Mouse (Mus musculus) cerebellum, adult 18-20 months (tissue): ENCODE measurements around the gene Cacna2d4.
A peak's percentile ranks its signal among the peaks of the same experiment; 100 is the strongest.

Source experiments
- DNase-seq, 2 experiments: peaks; one replicate each; pipeline ENCODE4 v3.0.0; 2021

Cacna2d4 gene

DNA sequence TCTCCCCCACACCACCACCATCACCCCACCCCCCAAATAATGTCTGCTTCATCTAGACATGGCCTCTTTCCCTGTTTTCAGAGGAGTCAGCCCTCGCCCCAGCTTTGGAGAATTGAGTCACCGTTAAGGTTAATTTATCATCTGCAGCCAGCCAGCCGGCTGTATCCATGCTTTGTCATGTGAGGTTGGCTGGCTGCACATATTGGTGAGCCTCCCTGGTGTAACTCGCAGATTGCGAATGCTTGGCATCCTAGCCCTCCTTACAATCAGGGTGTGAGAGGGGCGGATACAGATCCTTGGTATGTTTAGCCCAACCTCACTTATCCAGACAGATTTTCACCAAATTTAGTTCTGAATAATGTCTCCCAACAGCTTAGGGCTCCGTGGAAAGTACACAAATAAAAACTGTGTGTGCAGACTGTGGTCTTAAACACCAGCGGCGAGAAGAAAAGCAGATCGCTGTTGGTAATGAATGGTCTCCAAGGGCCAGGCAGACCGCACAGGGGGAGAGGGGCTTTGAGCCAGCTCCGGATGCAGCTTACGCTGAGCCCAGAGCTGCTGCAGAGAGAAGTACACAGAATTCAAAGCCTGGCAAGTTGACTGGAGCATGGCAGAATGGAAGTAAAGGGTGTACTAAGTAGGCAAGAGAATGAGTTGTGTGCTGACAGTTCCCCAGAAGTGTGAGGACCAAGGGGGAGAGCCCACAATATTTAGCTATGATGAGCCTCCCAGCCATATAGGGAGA, 11.7 kb upstream of the Cacna2d4 start:
- DNase-seq: no peak

DNA sequence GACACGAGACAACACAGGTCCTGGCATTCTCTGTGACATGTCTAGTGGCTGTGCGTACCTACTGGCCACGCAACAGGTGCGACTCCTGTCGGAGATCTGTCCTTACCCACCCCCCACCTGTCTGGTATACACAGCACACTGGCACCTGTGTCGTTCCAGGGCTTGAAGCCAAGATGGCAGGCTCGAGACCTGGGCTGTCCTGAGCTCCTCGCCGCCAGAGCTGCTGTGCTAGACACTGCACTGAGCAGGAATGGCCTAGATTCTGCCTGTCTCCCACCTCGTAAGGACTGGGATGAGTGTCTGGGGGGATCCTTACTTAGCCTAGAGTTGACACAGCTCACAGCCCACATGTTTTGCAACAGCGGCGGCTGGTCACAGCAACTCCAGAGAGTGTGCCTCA, 11.1 kb upstream of the Cacna2d4 start:
- peak in 1 of 2 experiments; percentile 43 for DNase-seq

DNA sequence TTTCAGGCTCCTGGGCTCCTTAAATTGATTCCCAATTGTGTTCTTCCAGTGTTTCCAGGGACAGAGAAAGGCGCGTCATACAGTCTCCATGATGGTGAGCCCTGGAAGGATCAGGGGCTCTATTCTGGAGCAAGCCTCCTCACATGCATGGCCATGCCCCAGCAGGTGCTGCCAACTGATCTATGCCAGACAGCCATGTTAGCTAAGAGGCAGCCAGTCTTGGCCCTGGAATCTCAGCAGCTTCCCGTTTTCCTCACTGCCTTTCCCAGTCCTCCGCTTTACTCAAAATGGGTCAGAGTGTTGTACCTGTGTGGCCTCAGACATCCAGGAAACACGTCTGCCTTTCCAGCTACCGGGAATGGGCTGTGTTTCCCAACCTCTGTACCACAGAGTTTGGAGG, 10.6 kb upstream of the Cacna2d4 start:
- no peak for DNase-seq

DNA sequence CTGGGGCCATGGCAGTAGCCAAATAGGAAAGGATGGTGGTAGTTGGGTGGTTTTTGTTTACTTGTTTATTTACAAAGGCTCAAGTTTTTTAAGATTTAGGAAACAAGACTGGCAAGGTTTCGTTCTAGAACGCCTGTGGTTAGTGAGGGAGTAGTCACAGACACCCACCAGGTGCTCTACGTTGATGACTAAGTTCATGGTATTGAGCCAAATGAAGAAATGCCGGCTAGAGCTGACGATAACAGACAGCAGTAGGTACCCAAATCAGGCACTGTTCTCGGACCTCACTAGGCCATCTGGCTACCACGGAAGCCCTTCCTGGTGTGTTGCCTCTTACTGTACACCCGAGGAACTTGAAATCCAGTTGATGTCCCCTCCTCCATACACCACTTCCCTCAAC, 9.3 kb upstream of the Cacna2d4 start:
- DNase-seq: no peak

DNA sequence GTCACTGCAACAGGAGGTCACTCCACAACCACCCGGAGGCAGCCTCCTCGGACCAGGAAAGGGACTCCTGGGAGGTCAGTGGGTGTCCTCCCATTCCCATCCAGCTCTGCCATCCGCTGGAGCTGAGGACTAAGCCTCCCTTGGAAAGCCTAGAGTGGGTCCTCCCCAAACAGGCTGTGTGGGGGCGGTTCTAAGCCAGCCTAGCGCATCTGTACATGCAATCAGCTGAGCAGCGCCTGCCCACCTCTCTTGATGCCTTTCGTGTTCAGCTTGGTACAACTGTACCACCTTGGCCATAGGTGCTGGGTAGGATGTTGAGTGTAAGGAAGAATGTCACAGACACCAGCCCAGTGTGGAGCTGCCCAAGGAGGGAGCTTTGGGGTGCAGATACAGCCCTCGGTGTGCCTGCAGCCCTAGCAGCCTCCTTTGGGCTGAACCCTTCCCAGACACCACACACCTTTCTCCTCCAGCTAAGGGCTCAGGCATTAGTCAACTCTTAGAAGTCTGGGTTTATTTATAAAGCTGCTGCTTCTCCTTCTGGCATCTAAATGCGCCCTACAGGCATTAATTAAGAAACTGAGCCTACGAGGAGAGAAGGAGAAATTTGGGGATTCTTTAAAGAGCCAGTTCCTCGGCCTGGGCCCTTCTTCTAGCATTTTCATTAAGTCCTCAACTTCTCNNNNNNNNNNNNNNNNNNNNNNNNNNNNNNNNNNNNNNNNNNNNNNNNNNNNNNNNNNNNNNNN, 7.3 kb upstream of the Cacna2d4 start:
- DNase-seq: no peak

DNA sequence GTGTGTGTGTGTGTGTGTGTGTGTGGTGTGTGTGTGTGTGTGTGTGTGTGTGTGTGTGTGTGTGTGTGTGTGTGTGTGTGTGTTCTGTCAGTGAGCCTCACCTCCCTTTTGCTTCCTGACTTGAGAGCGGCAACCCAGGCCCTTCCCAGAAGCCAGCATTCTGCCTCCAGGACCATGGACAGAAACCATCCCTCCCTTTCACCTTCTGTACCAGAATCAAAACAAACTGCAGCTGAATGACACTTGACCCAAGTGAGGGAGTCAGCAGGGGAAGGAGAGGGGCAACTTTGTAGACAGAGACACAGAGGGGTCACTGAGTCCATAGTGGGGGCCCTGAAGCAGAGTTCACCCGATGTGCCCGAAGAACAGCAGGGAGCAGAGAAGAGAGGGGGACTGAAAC, 3.3 kb upstream of the Cacna2d4 start:
- DNase-seq: no peak

DNA sequence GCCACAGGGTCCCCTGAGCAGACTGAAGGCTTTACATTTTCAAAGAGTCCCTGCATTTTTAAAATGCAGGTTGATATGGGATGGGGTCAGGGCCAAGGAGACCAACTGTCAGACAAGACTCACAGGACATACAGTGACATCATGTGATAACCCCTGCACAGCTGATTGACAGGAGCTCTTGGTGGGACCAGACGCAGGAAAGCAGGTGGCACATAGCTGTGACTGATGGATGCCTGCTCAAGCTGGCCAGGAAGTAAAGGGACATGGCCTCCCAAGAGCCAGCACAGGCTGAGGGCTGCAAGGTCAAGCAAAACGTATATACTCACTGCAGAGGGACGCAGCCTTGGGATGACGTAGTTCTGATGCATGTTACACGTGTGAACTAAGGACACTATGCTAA, 885 bp upstream of the Cacna2d4 start:
- no peak for DNase-seq

DNA sequence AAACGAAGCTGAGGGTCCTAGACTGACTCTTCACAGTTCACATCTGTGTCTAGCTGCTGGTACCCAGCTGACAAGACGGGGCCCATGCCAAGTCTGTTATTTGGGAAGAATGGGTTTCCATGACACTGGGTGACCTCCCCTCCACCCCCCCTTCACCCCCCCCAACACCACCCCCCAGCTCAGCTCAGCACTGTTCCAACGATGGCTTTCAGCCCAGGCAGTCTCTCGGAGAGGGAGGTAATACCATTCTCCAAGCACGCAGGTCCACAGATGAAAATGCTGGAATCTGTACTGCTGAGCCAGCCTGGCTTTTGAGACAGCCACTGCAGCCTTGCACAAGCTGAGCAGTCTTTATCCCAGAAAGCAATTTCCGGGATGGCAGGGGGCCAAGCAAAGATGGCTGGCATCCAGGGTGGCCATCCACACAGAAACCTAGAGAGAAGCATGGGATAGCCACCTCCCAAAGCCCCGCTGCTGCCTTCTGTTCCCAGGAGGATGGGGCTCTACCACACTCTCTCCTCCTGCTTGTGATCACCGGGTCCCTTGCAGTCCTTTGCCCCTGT, 1.2 kb downstream of the Cacna2d4 start:
- DNase-seq: peak; percentile 80 to 84

DNA sequence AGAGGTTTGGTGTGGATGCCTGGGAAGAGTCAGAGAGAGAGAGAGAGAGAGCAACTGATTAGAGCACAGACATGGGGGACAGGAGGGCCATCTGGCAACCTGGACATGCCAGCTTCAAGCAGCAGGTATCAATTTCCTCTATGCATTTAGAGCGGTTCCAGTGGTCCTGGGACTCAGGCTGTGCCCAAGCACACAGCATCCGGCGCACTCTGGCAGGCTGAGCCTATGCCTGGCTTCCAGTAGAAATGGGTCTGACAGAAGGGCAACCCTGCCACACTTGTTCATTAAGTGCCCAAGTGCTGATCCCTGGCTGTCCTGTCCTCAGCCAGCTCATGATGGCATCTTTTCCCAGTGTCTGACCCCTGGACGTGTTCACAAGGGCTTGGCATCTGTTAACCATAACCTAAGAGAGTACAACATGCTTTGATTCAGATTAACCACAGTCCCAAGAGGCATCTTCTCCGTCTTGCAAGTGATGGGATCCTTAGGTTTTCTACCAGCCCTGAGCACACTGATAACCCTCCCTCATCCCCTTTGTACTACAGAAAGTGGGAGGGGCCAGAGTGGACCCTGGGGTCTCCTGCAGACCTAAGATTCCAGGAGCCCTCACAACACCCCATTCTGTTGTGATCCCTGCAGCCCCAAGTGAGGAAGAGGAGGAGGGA, 3.1 kb downstream of the Cacna2d4 start:
- DNase-seq: no peak

DNA sequence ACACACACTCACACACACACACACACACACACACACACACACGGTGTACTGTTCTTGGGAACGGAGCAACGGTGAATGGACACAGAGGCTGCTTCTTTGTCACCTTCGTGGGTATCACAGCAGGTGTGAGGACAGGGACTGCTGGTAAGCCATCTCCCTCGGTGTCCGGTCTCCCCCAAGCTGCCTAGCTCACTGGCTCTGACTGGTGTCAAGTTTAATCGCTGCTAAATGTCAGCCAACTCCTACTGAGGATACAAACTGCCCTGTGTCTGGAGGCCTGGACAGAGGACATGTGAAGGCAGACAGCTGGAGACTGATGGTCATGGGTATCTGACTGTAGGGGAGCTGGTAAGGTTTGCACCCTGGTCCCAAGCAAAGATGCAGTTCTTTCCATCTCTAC, 3.9 kb downstream of the Cacna2d4 start:
- no peak for DNase-seq

DNA sequence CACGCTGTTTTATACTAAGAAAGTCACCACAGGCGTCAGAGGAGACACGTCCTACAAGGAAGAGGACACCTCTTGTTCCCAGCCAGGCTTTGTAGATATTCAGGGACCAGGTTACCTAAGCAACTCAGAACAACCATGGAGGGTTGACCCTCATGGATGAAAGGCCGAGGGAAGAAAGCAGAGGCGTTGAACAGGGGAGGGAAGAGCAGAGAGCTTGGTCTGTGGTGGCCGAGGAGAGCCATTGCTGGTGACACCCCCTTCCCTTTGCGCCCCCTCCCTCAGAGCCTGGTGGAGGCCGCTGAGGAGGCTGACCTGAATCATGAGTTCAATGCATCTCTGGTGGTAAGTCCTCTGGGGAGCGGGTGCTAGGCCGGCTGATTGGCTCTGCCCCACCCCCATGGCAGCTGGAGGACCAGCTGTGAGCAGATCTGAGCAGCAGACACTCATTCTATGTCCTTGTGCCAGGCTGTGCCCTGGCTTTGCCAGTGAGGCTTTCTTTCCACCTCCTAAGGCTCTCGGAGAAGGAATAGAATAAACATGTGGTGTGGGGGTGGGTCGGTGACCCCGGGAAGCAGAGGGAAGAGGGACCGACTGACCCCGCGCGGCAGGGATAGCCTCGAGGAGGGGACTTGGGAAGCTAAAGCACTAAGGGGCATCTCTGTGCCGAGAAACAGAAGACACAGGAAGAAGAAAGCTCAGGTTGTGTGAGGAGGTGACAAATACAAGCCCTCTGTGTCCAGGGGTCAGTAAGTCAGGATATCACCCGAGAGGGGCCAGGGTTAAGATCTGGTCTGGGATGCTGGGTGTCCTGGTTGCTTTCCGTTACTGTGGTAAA, 4.8 kb downstream of the Cacna2d4 start:
- DNase-seq: no peak

DNA sequence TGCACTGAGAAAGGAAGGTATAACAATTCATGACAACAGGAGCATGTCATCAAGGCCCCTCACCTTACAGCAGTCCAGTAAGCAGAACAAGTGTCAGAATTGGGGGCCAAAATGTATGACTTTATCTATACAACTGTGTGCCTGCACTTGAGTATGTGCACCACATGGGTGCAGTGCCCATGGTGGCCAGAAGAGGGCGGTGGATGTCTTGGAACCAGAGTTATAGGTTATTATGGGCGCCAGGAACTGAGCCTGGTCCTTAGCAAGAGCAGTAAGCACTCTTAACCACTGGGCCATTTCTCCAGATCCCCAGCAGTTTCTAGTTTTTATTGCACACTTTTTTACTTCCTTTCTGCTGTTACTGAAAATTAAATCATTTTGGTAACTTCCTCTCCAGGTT, 9.8 kb downstream of the Cacna2d4 start:
- DNase-seq: no peak

DNA sequence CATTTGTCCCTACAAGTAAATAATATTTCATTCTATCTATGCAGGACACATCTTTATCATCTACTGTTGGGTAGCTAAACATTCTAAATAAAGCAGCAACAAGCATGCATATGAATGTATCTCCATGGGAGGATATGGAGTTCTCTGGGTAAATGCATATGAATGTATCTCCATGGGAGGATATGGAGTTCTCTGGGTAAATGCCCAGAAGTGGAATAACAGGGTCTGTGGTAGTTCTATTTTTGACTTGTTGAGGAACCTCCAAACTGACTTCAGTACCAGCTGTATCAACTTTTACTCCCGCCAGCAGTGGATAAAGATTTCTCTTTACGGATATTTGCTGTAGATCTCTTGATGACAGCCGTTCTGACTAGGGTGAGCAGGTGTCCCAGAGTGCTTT, 12.3 kb downstream of the Cacna2d4 start:
- no peak for DNase-seq

DNA sequence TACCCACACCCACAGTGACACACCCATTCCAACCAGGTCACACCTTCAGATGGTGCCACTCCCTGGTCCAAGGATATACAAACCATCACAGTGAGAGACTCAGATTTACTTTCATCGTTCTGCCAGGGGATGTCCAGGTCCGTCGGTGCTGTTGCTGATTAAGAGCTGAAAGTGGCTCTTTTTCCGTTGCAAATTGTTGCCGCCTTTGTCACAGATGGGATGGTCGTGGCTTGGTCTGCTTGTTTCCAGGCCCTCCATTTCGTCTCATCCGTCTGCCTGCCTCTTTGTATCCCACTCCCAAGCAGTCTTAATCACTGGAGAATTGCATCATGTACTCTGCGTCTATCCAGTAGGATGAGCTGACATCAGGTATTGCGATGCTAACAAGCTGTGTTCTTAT, 13.4 kb downstream of the Cacna2d4 start:
- no peak for DNase-seq

DNA sequence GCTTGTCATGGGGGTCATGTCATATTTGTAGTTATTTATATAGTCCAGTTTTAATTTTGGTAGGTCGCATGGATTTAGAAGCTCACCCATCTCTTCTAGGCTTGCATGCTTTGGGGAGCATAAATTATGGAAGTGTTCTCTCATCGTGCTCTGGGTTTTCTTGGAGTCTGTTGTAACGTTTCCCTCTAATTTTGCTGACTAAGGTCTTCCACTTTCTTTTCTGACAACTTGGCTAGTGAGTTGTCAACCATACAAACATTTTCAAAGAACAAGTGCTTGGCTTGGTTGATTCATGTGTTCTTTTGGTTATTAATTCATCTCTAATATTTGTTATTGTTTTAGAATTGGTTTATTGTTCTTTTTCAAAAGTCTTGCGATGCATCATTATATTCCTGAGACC, 15.4 kb downstream of the Cacna2d4 start:
- no peak for DNase-seq

DNA sequence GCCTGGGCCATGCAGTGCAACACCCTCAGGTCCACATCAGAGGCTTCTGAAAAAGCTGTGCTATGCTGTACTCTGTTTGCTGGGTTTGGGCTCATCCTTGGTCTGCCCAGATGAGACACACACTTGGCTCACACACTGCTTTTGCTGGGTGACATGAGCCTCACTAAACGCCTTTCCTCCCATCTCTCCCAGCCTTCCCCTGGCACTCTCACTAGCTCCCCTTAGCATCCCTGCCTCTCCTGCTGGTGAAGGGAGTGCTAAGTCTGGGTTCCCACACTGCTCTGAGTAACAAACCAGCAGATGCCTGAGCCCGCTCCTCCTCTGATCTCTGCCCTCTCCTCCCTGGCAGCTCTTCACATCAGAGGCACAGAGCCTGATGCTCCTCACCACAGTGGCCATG, 40.4 kb downstream of the Cacna2d4 start:
- DNase-seq: no peak

DNA sequence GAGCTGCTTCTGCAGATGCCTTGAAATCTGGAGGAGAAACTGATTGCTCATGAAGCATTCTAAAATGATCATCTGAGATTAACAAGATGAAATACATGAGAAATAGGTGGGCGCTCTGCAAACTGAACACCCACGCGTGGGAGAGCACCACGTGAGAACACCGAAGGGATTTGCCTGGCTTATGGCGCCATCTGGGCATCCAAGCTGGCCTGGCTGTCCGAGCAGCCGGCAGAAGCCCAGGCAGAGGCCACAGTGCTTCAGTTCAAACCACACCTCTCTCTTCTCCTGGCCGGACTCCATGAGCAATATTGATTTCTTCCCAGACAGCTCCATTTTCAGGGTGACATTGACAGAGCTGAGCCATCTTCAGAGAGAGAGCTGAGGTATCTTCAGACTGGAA, 44.4 kb downstream of the Cacna2d4 start:
- peak; percentile 76 to 82 for DNase-seq

DNA sequence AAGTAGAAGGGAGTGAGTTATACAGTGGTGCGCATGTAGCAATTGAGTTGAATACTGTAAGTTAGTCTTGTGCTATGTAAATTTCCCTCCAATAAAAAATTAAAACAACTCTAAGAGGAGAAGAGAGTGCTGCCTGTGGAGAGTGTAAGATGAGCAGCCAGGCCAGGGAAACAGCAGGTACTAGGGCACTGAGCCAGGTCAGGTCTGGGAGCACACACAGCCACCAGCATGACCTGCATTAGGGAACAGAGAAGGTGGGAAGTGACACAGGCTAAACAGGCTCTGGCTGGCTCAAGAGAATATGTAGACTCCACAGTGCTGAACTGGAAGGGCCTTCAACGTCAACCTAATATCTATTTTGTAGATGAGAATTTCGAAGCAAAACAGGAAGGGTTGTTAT, 65.0 kb downstream of the Cacna2d4 start:
- peak; percentile 85 to 90 for DNase-seq

DNA sequence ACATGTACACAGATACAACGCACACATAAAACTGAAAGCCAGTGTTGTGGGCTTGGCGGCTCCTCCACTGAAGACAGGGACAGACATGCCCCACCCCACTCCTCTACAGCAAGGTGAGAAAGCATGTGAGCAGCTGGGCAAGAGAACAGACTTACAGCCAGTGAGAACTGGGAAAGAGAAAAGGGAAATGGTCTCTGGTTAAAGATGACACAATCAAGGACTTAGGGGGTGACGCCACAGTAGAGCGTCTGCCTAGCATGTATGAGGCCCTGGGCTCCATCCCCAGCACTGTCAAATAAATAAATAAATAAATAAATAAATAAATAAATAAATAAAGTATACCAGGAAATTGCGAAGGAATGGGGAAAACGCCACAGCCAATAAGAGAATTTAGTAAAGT, 67.0 kb downstream of the Cacna2d4 start:
- DNase-seq: no peak

DNA sequence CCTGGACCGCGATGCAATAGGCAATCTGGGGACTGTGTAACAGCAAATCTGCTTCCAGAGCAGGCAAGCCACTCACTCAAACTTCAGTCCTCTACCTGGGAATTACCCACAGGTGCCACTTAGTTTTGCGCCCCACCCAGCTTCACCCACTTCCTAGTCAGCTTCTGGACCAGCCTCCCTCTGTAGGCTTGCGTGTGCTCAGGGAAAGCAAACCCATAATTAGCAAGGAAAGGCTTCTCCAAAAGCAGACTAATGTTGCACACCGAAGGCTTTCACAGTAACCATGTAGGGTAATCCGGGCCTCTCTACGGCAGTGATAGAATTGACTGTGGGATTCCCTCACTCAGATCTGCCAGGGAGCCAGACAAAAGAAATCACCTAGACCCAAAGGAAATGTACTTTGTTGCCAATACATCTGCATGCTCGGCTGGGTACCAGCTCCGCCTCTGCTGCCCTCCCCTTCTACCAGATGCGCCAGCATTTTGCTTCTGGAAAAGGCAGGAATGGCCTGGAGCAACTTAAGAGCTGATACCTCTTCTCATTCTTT, 71.6 kb downstream of the Cacna2d4 start:
- DNase-seq: no peak

DNA sequence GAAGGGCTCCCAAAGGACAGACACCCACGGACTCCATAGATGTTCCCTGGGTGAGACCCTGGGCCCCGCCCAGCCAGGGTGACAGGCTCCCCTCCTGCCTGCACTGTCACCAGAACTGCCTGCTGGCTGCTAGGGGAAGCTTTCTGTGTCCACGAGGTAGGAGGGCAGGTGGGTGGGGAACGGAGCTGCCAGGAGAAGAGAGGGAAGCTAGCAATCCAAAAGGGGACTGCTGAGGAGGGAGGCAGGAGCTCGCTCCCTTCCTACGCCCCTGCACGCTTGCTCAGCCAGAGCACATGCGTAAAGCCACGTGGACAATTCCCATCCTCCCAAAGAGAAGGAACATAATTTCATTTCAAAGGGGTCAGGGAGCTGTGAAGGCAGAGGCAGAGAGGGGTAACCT, 73.8 kb downstream of the Cacna2d4 start:
- no peak for DNase-seq

DNA sequence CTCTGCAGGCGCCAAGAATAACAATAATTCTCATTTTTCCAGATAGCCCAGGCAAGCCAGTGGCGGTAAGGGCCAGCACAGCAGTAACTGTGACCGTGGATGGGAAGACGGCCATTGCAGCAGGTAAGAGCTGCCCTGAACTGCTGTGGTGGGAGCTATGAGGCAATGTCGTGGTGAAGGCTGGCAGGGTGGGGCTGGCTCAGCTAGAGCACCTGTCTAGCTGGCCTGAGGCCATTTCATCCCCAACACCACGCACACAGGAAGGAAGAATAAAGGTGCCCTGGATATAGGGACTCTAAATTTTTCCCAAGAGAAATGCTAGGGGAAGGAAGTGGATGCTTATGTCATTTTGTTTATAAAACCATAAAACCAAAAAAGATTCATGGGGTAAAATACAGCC, 76.1 kb downstream of the Cacna2d4 start:
- DNase-seq: no peak

DNA sequence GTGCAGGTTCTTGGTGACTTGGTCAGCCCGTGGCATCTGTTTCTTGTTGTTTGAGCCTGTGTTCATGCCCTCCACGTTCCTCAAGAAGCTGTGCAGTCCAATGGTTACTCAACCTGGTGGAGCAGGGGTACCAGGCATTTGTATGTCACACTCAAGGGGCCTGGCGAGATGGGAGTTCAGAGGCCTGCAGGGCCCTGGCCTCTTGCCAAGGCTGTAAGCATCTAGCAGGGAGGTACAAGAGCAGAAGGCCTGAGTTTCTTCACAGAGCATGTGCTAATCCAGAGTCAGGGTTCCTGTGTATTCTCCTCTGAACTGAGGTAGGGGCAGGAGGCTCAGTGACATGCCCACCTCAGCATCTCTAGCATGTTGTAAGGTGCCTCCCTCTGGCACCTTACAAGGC, 76.8 kb downstream of the Cacna2d4 start:
- peak in 1 of 2 experiments; percentile 47 for DNase-seq
